Mouse (Mus musculus) midbrain, embryonic 16.5 days (tissue): Measurements from ENCODE around the gene Hoxb6. TPM values are rescaled to one million over a fixed set of nuclear protein-coding genes. Genes with fewer than 3 reads are reported as not detected.

ENCODE experiments used
- ATAC-seq: fragments of 200-750 bp; cut with Nextera tagmentation; 2 replicates; pipeline ENCODE4 v1.8.0; 2017; ENCODE audit warnings: moderate TSS enrichment
- H3K27ac ChIP-seq: fragments of 300-500 bp; sonication (generic); 2 replicates; pipeline ENCODE4 v1.5.1; 2014; ENCODE audit warnings: mild to moderate bottlenecking, low read length, mixed read lengths
- H3K27me3 ChIP-seq: fragments of 300-500 bp; sonication (generic); 2 replicates; pipeline ENCODE4 v1.6.1; 2014; ENCODE audit warnings: low read depth, low read length, mixed read lengths; ENCODE audit not compliant: control insufficient read depth, insufficient read depth
- H3K36me3 ChIP-seq: fragments of 300-500 bp; sonication (generic); 2 replicates; pipeline ENCODE4 v1.6.1; 2014; ENCODE audit warnings: mild to moderate bottlenecking, low read length, moderate library complexity, mixed read lengths; ENCODE audit not compliant: control insufficient read depth, insufficient read depth
- H3K4me1 ChIP-seq: fragments of 300-500 bp; sonication (generic); 2 replicates; pipeline ENCODE4 v1.6.1; 2014; ENCODE audit warnings: mild to moderate bottlenecking, low read length, mixed read lengths; ENCODE audit not compliant: control insufficient read depth, insufficient read depth
- H3K4me2 ChIP-seq: fragments of 300-500 bp; sonication (generic); 2 replicates; pipeline ENCODE4 v1.6.1; 2014; ENCODE audit warnings: mild to moderate bottlenecking, low read length, mixed read lengths
- H3K4me3 ChIP-seq: fragments of 300-500 bp; sonication (generic); 2 replicates; pipeline ENCODE4 v1.5.1; 2014; ENCODE audit warnings: low read depth, mild to moderate bottlenecking, low read length, moderate library complexity, mixed read lengths
- H3K9ac ChIP-seq: fragments of 300-500 bp; sonication (generic); 2 replicates; pipeline ENCODE4 v1.6.1; 2014; ENCODE audit warnings: low read depth, low read length, mixed read lengths
- H3K9me3 ChIP-seq: fragments of 300-500 bp; sonication (generic); replicated peaks from 2 replicates; pipeline ENCODE4 v1.6.1; 2014; ENCODE audit warnings: mild to moderate bottlenecking, low read length, mixed read lengths; ENCODE audit not compliant: control insufficient read depth, poor library complexity, severe bottlenecking
- WGBS: fragments of 180-500 bp; shearing (Covaris S2); extraction: QIAGEN DNeasy Blood & Tissue Kit; methylation state at CpG from one replicate; pipeline ENCODE4 v1.1.7; 2014; 5-methylcytosine and 5-hydroxymethylcytosine counted together
- polyA plus RNA-seq: library from polyadenylated mRNA; unstranded; fragments of >200 nt; fragmentation: Nextera tagmentation; extraction: Ambion mirVana; gene quantifications from 2 replicates; pipeline ENCODE4 v1.2.1, GENCODE M21; 2015

Gene Hoxb6
- polyA plus RNA-seq, 1 experiment from 2014 or later: not detected

- 1% methylated on average over 22 of the region's 22 CpGs for WGBS
- H3K9me3 ChIP-seq: no peaks in the 10 kb centered on the region
- H3K9ac ChIP-seq: no peak overlapping the region
- ATAC-seq: no peak
- no peak overlapping the region for H3K27ac ChIP-seq
- peaks cover 94% of the 10 kb centered on the region for H3K27me3 ChIP-seq
- H3K4me3 ChIP-seq: no peak overlapping the region
- H3K4me1 ChIP-seq: no peaks in the 10 kb centered on the region
- H3K4me2 ChIP-seq: no peak overlapping the region
- no peaks in the 10 kb centered on the region for H3K36me3 ChIP-seq
These were observed 33.5 kb downstream of the Hoxb6 start for GRCm38 (mm10) chr11:96325747-96326212.

DNA sequence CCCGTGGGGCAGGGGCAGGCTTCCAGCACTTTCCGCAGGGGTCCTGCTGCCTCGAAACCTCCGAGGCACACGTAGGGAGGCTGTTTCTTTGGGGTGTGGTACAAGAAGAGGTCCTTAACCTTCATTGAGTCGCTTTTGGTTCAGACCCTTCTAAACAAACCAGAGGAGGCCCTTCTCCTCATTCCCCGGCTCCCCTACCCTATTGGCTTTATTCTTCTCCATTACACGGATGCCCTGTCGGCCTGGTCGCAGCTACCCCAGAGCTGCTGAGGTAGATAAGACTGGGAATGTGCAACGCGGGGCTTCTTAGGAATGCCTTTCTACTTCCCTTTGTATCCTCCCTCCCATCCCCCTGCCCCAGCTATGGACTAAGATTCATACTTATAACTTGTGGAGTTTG lies 34.4 kb downstream of the Hoxb6 start:
- no peak for ATAC-seq
- no peak overlapping the region for H3K9ac ChIP-seq
- H3K4me1 ChIP-seq: no peaks in the 10 kb centered on the region
- no peak overlapping the region for H3K27ac ChIP-seq
- 3% methylated on average over 12 of the region's 12 CpGs for WGBS
- H3K4me3 ChIP-seq: no peak overlapping the region
- peaks cover 95% of the 10 kb centered on the region for H3K27me3 ChIP-seq
- H3K4me2 ChIP-seq: no peak overlapping the region
- H3K9me3 ChIP-seq: no peaks in the 10 kb centered on the region
- H3K36me3 ChIP-seq: no peaks in the 10 kb centered on the region

DNA sequence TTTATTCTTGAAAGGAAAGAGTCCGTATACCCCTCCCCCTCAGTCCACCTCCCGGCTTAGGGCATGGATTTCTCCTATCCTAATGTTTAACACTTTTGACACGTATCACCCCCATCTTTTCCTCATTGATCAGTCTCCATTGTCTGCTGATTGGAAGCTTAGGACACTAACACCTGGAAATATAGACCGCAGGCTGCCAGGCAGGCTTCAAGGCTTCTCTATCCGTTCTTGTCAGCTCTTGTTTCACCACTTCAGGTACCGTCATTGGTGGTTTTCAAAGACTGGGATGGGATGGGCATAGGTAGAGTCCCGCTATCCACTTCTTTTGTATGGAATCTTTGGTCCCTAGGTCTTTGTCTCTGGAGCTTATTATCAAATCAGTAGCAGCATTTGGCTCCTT lies 34.8 kb downstream of the Hoxb6 start:
- WGBS: 3% methylated on average over 7 of the region's 7 CpGs
- Histone ChIP-seq H3K4me3 (no peak overlapping the region), H3K36me3 (no peaks in the 10 kb centered on the region), H3K27me3 (peaks cover 95% of the 10 kb centered on the region), H3K9ac (no peak overlapping the region), H3K9me3 (no peaks in the 10 kb centered on the region), H3K4me2 (no peak overlapping the region), H3K4me1 (no peaks in the 10 kb centered on the region), H3K27ac (no peak overlapping the region)
- ATAC-seq: no peak

DNA sequence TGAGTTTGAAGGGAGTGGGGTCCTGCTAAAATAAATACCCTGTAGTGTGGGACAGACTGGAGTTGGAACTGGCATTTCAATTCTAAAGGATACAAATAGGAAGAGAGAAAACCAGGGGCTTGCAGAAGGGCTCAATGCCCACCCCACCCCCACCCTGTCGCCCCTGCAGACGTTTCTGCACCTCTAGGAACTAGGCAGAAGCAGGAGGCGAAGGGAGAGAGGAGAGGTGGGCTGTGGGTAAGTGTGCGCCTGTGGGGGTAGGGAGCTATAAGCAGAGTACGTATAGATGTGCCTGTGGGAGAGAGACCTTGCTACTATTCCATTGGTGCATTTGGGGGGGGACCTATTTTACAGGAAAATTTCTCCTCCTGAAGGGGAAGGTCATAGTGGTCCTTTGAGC lies 35.5 kb downstream of the Hoxb6 start:
- no peaks in the 10 kb centered on the region for H3K36me3 ChIP-seq
- no peak overlapping the region for H3K27ac ChIP-seq
- H3K4me1 ChIP-seq: no peaks in the 10 kb centered on the region
- H3K4me2 ChIP-seq: no peak overlapping the region
- 0% methylated on average over 5 of the region's 5 CpGs for WGBS
- no peak overlapping the region for H3K4me3 ChIP-seq
- H3K9me3 ChIP-seq: no peaks in the 10 kb centered on the region
- no peak overlapping the region for H3K9ac ChIP-seq
- ATAC-seq: no peak
- H3K27me3 ChIP-seq: peaks cover 95% of the 10 kb centered on the region

GRCm38 (mm10) chr11:96328605-96329004 lies 36.3 kb downstream of the Hoxb6 start:
- Histone ChIP-seq H3K9ac (no peak overlapping the region), H3K27ac (no peak overlapping the region), H3K9me3 (no peaks in the 10 kb centered on the region), H3K36me3 (no peaks in the 10 kb centered on the region), H3K27me3 (peaks cover 93% of the 10 kb centered on the region), H3K4me2 (no peak overlapping the region), H3K4me1 (no peaks in the 10 kb centered on the region), H3K4me3 (no peak overlapping the region)
- ATAC-seq: no peak
- WGBS: 4% methylated on average over 8 of the region's 8 CpGs

- Histone ChIP-seq H3K4me1 (no peaks in the 10 kb centered on the region), H3K9me3 (no peaks in the 10 kb centered on the region), H3K27me3 (peaks cover 96% of the 10 kb centered on the region), H3K36me3 (no peaks in the 10 kb centered on the region), H3K4me2 (no peak overlapping the region), H3K27ac (no peak overlapping the region), H3K4me3 (no peak overlapping the region), H3K9ac (no peak overlapping the region)
- 1% methylated on average over 8 of the region's 8 CpGs for WGBS
- no peak for ATAC-seq
These were observed 39.8 kb downstream of the Hoxb6 start for GRCm38 (mm10) chr11:96332105-96332504.

- H3K4me2 ChIP-seq: no peak overlapping the region
- H3K27me3 ChIP-seq: peaks cover 96% of the 10 kb centered on the region
- H3K9ac ChIP-seq: no peak overlapping the region
- H3K4me3 ChIP-seq: no peak overlapping the region
- H3K36me3 ChIP-seq: no peaks in the 10 kb centered on the region
- H3K4me1 ChIP-seq: no peaks in the 10 kb centered on the region
- WGBS: under 1% methylated on average over 32 of the region's 35 CpGs
- no peak overlapping the region for H3K27ac ChIP-seq
- no peak for ATAC-seq
- no peaks in the 10 kb centered on the region for H3K9me3 ChIP-seq
These were observed 40.3 kb downstream of the Hoxb6 start for GRCm38 (mm10) chr11:96332618-96333032.

- H3K4me3 ChIP-seq: no peak overlapping the region
- H3K27me3 ChIP-seq: peaks cover 96% of the 10 kb centered on the region
- 2% methylated on average over 17 of the region's 17 CpGs for WGBS
- no peaks in the 10 kb centered on the region for H3K36me3 ChIP-seq
- no peaks in the 10 kb centered on the region for H3K9me3 ChIP-seq
- no peaks in the 10 kb centered on the region for H3K4me1 ChIP-seq
- H3K9ac ChIP-seq: no peak overlapping the region
- ATAC-seq: no peak
- no peak overlapping the region for H3K27ac ChIP-seq
- H3K4me2 ChIP-seq: no peak overlapping the region
These were observed 41.1 kb downstream of the Hoxb6 start for GRCm38 (mm10) chr11:96333241-96334001.

DNA sequence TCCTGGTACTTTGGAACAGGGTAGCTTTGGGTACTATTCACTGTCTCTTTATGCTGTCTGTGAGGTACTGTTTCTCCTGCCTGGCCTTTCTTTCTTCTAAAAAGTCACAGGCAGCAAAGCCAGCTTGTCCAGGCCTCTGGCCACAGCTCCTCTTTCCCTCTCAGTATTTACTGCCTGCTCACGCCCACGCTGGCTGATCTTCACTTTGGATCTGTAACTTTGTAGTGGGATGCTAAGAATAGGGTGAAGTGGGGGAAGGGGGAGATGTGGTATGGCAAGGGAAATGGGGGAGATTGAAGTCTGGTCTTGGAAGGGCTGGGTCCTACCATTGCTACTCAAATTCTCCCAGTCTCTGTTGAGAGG lies 41.7 kb downstream of the Hoxb6 start:
- Histone ChIP-seq H3K9ac (no peak overlapping the region), H3K4me2 (no peak overlapping the region), H3K9me3 (no peaks in the 10 kb centered on the region), H3K4me3 (no peak overlapping the region), H3K27ac (no peak overlapping the region), H3K27me3 (peaks cover 96% of the 10 kb centered on the region), H3K4me1 (no peaks in the 10 kb centered on the region), H3K36me3 (no peaks in the 10 kb centered on the region)
- no peak for ATAC-seq
- 3% methylated on average over 2 of the region's 2 CpGs for WGBS
